Mouse (Mus musculus) cerebellum, adult 2 months (tissue): Measurements from ENCODE around the gene Tbc1d8.

Source experiments
- CTCF ChIP-seq: fragments of 200-500 bp; IDR thresholded peaks from 2 replicates; pipeline ENCODE4 v1.5.1; 2011; ENCODE audit warnings: low read depth, mild to moderate bottlenecking, control low read depth, low read length, moderate library complexity, borderline replicate concordance; ENCODE audit not compliant: insufficient read depth
- POLR2A ChIP-seq: fragments of 200-500 bp; IDR thresholded peaks from 2 replicates; pipeline ENCODE4 v1.6.1; 2011; ENCODE audit warnings: low read length, control low read depth, borderline replicate concordance; ENCODE audit not compliant: insufficient read depth

- TF ChIP-seq POLR2A (no peak), CTCF (no peak)
Observed at GRCm38 (mm10) chr1:39443764-39444163, 34.8 kb downstream of the Tbc1d8 start.
